Mouse (Mus musculus) G1E (cell line): ENCODE results near the gene Gsk3a. TPM values are rescaled to one million over a fixed set of nuclear protein-coding genes. Genes with fewer than 3 reads are reported as not detected.

Source experiments
- ATAC-seq: 2 replicates; pipeline ENCODE4 v1.8.0; 2016; ENCODE audit warnings: mild to moderate bottlenecking; ENCODE audit not compliant: insufficient number of reproducible peaks, poor library complexity, low FRiP score, severe bottlenecking; ENCODE audit errors: extremely low read depth
- DNase-seq: peaks from one replicate; pipeline ENCODE4 v3.0.0; 2012; ENCODE audit warnings: low spot score
- H3K27me3 ChIP-seq: 2 replicates; pipeline ENCODE4 v1.6.1; 2012; ENCODE audit warnings: mild to moderate bottlenecking, low read length, inconsistent platforms; ENCODE audit not compliant: insufficient read depth
- H3K36me3 ChIP-seq: replicated peaks from 2 replicates; pipeline ENCODE3; 2012; ENCODE audit warnings: mild to moderate bottlenecking, inconsistent platforms
- H3K4me1 ChIP-seq: 2 replicates; pipeline ENCODE4 v1.6.1; 2012; ENCODE audit warnings: low read depth, low read length, inconsistent platforms, mixed read lengths; ENCODE audit not compliant: insufficient read depth
- H3K4me3 ChIP-seq: 2 replicates; pipeline ENCODE4 v1.5.1; 2012; ENCODE audit warnings: low read depth, mild to moderate bottlenecking, inconsistent platforms, low read length, moderate library complexity, mixed read lengths
- H3K9me3 ChIP-seq: replicated peaks from 2 replicates; pipeline ENCODE4 v1.6.1; 2012; ENCODE audit warnings: inconsistent platforms
- CTCF ChIP-seq: IDR thresholded peaks from 2 replicates; pipeline ENCODE4 v1.5.1; 2012; ENCODE audit warnings: low read depth, low read length, inconsistent platforms, mixed read lengths
- GATA1 ChIP-seq: IDR thresholded peaks from 2 replicates; pipeline ENCODE4 v1.6.1; 2012; ENCODE audit warnings: borderline replicate concordance, low read length, inconsistent platforms, mixed read lengths
- GATA2 ChIP-seq: IDR thresholded peaks from 2 replicates; pipeline ENCODE4 v1.6.1; 2012; ENCODE audit warnings: low read depth, low read length, inconsistent platforms, borderline replicate concordance
- POLR2AphosphoS5 ChIP-seq: IDR thresholded peaks from 2 replicates; pipeline ENCODE4 v1.6.1; 2012; ENCODE audit warnings: low read depth, low read length, inconsistent platforms; ENCODE audit not compliant: insufficient replicate concordance
- TAL1 ChIP-seq: conservative IDR thresholded peaks from 2 replicates; pipeline ENCODE4 v1.6.1; 2012; ENCODE audit warnings: low read depth, low read length, inconsistent platforms, mixed read lengths
- polyA plus RNA-seq: library from polyadenylated mRNA; stranded (reverse); fragments of >175 nt; gene quantifications from 2 replicates; pipeline ENCODE4 v1.2.3, GENCODE M21; 2012
- total RNA-seq, 2 experiments: library from RNA; stranded (forward) in 1 of 2; stranded (reverse) in 1 of 2; fragments of 200-1000 nt in 1 of 2; fragments of >200 nt in 1 of 2; fragmentation: Nextera tagmentation in 1 of 2; gene quantifications; 2 replicates each; pipeline ENCODE4 v1.2.3; 2014 to 2017

The Gsk3a gene
- total and polyA plus RNA-seq, 3 experiments = 38.9 to 154 (median 107) TPM

- Histone ChIP-seq H3K27me3 (no peaks in the 10 kb centered on the region), H3K4me3 (peak overlapping the region; percentile 65; the same call in 1 of the 2 replicates), H3K36me3 (peaks cover 76% of the 10 kb centered on the region), H3K9me3 (no peaks in the 10 kb centered on the region), H3K4me1 (peaks cover 98% of the 10 kb centered on the region)
- DNase-seq (peak; percentile 44), ATAC-seq (no peak)
- TF ChIP-seq CTCF (no peak), GATA1 (no peak), GATA2 (no peak), TAL1 (no peak), POLR2AphosphoS5 (no peak)
Measured at GRCm38 (mm10) chr7:25273259-25274241, 35.9 kb upstream of the Gsk3a start.

DNA sequence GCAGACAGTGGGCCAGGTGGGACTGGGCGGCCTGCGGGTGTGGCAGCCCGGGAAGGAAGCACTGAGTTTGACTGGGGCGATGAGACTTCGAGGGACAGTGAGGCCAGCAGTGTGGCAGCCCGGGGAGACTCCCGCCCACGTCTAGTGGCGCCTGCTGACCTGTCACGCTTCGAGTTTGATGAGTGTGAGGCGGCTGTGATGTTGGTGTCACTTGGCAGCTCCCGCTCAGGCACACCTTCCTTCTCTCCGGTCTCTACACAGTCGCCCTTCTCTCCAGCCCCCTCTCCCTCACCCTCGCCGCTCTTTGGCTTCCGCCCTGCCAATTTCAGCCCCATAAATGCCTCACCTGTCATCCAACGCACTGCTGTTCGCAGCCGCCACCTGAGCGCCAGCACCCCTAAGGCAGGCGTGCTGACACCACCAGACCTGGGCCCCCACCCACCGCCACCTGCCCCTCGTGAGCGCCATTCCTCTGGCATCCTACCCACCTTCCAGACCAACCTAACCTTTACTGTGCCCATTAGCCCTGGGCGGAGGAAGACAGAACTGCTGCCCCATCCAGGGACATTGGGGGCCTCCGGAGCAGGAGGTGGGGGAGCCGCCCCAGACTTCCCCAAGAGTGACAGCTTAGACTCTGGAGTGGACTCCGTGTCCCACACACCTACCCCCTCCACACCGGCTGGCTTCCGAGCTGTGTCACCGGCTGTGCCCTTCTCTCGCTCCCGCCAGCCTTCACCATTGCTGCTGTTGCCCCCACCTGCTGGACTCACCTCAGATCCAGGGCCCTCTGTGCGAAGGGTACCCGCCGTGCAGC is 35.0 kb upstream of the Gsk3a start:
- DNase-seq = no peak
- no peak for TF ChIP-seq CTCF
- no peak for TF ChIP-seq GATA2
- no peak for TF ChIP-seq POLR2AphosphoS5
- TF ChIP-seq TAL1 = no peak
- TF ChIP-seq GATA1 = no peak
- no peak for ATAC-seq
- H3K27me3 ChIP-seq = no peaks in the 10 kb centered on the region
- peaks cover 75% of the 10 kb centered on the region for H3K36me3 ChIP-seq
- no peaks in the 10 kb centered on the region for H3K9me3 ChIP-seq
- peak overlapping the region; percentile 65; the same call in 1 of the 2 replicates for H3K4me3 ChIP-seq
- peaks cover 92% of the 10 kb centered on the region for H3K4me1 ChIP-seq

- TF ChIP-seq GATA1 (no peak), GATA2 (no peak), CTCF (no peak)
- no peaks in the 10 kb centered on the region for H3K9me3 ChIP-seq
- H3K27me3 ChIP-seq = no peaks in the 10 kb centered on the region
- H3K36me3 ChIP-seq = peaks cover 69% of the 10 kb centered on the region
- peak overlapping the region; percentile 65 for H3K4me3 ChIP-seq
- DNase-seq (no peak), ATAC-seq (no peak)
- H3K4me1 ChIP-seq = peaks cover 88% of the 10 kb centered on the region
Measured at GRCm38 (mm10) chr7:25271651-25272444, 34.2 kb upstream of the Gsk3a start.

GRCm38 (mm10) chr7:25270652-25271633 is 33.3 kb upstream of the Gsk3a start:
- H3K9me3 ChIP-seq = no peaks in the 10 kb centered on the region
- TF ChIP-seq TAL1 (no peak), POLR2AphosphoS5 (no peak), GATA2 (no peak), CTCF (no peak), GATA1 (no peak)
- H3K4me3 ChIP-seq = peak overlapping the region; percentile 31
- ATAC-seq (no peak), DNase-seq (no peak)
- no peaks in the 10 kb centered on the region for H3K27me3 ChIP-seq
- peaks cover 87% of the 10 kb centered on the region for H3K4me1 ChIP-seq
- peaks cover 63% of the 10 kb centered on the region for H3K36me3 ChIP-seq
